Mouse (Mus musculus) R1 (cell line): ENCODE measurements at regions not wholly inside any gene's neighbourhood (a gene's known extent, or its start where the extent isn't known, plus 50 kb on each side); places are given as distances from the start of the nearest gene placed in this dataset.
"Not testable (repeated sequence)": the region's sequence is repeated elsewhere in the genome, so short reads cannot be mapped to it uniquely, and the experiment has no call there.

Source experiments
- DNase-seq: peaks from one replicate; pipeline ENCODE4 v3.0.0-alpha.2; 2018; ENCODE audit warnings: low read depth, low spot score

DNA sequence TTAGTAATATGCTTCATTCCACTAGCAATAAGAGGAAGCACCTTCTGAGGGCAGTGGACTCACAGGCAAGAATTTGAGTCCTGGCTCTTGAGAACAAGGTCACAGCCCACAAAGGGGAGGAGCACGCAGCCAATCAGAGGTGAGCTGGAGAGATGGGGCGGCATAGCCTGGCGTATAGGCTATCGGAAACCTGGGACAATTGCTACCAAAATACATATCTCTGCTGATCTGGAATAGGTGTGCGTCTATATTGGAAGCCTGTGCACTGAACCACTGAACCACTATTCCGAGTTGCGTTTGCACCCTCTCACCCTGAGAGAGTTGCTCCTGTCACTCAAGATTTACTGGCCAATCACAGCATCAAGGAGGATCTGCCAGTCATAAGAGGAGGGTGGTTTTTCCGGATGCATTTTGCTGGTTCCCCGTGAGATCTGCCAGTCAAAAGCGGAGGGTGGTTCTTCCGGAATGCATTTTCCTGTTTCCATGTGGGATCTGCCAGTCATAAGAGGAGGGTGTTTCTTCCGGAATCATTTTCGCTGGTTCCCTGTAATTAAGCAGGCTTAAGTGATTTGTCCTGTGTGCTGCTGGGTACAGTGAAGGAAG lies 80.1 kb upstream of the Riok2 start:
- peak; percentile 95 for DNase-seq

DNA sequence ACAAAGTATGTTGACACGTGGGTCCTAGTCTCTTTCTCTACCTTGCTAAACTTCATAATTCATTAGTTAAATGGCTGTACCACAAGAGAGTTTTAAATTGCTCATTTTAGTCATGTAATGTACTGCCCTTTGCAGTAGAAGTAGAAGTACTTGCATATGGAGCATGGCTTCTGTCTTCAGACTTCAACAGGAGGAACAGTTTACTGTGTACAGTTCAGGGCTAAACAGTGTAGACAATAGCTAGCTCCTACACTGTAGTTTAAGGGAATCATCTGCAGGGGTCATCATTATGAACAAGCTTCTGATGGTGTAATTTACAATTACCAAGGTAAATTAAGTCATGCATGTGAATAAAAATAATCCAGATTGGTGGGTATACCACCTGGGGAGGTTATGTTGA lies 79.1 kb upstream of the Riok2 start:
- not testable (repeated sequence) for DNase-seq

DNA sequence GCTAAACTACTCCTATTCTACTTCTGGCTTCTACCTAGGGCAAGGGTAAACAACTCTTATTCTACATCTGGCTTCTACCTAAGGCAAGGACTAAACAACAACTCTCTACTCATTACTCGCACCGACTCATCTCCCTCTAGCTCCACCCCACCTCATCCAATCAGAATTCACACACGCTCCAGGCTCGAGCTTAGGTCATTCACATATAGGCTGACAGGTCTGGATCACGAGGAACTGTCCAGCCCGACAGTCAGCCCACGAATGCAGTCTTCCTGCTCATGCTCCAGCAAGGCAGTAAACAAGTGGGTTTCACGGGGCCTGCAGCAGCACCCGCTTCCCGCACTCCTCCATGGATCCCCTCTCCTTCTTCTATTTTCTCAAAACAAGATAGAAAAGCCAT lies 70.6 kb upstream of the Riok2 start:
- DNase-seq, result peak; percentile 80
